11 mouse cellular contexts compared by ENCODE assay signal in genomic region chr11:35395376-35395775, GRCm38 (mm10).
DNase-seq lines count a peak whose midpoint lies in the region; ATAC-seq lines count a peak whose summit lies in the region.
"Had no signal": no experiment of that assay in that cellular context is flagged by ENCODE, and none has a peak within 500 bp of the region (broad histone marks: within the 10 kb centered on the region; RNA-seq: fewer than 3 reads in every experiment).

No protein-coding gene starts in this region.

- peaks cover 24% of the 10 kb centered on the region for H3K27me3 ChIP-seq in heart, embryonic 13.5 days (replicated peaks)
- H3K27me3 ChIP-seq in kidney, embryonic 15.5 days: no peaks in the 10 kb centered on the region
- H3K27me3 ChIP-seq: hindbrain, embryonic 12.5 days; limb, embryonic 12.5 days had no signal

- no peaks in the 10 kb centered on the region for H3K36me3 ChIP-seq in heart, embryonic 13.5 days
- no peaks in the 10 kb centered on the region for H3K36me3 ChIP-seq in kidney, embryonic 15.5 days
- H3K36me3 ChIP-seq: forebrain, embryonic 12.5 days; hindbrain, embryonic 12.5 days; limb, embryonic 12.5 days had no signal

- no peak overlapping the region for H3K9ac ChIP-seq in heart, embryonic 13.5 days
- H3K9ac ChIP-seq in kidney, embryonic 15.5 days: no peak overlapping the region
- H3K9ac ChIP-seq: forebrain, embryonic 12.5 days; hindbrain, embryonic 12.5 days; limb, embryonic 12.5 days had no signal

- intact Hi-C loops in left cerebral cortex, postnatal 36 days (cut with DNase I): loop anchor here (2.0 kb wide), 1 partner anchor 53 kb away; no protein-coding TSS in a partner anchor

- no peaks in the 10 kb centered on the region for H3K9me3 ChIP-seq in heart, embryonic 13.5 days
- H3K9me3 ChIP-seq in kidney, embryonic 15.5 days (replicated peaks): no peaks in the 10 kb centered on the region
- H3K9me3 ChIP-seq: forebrain, embryonic 12.5 days; hindbrain, embryonic 12.5 days; limb, embryonic 12.5 days had no signal

- peak; percentile 34; the same call in 1 of the 2 replicates for ATAC-seq in heart, embryonic 13.5 days (ENCODE audit: extremely low read depth, insufficient number of reproducible peaks, low FRiP score, low TSS enrichment)
- ATAC-seq in kidney, embryonic 15.5 days (replicated peaks; ENCODE audit: low FRiP score): no peak; the same call in 1 of the 2 replicates

- no peak overlapping the region for H3K4me2 ChIP-seq in heart, embryonic 13.5 days
- H3K4me2 ChIP-seq in kidney, embryonic 15.5 days: no peak overlapping the region
- H3K4me2 ChIP-seq: forebrain, embryonic 12.5 days; hindbrain, embryonic 12.5 days; limb, embryonic 12.5 days had no signal

- peaks cover 36% of the 10 kb centered on the region for H3K4me1 ChIP-seq in heart, embryonic 13.5 days
- peaks cover 18% of the 10 kb centered on the region for H3K4me1 ChIP-seq in kidney, embryonic 15.5 days
- H3K4me1 ChIP-seq: hindbrain, embryonic 12.5 days had no signal

- peak; percentile 49 for DNase-seq in ovary, postnatal 36 days (ENCODE audit: low spot score)
- no peak for DNase-seq in ovary, postnatal 10 days (ENCODE audit: low spot score)
- peak; percentile 51 for DNase-seq in lung, postnatal 36 days
- no peak for DNase-seq in cerebellum, adult 9-11 months
- no peak for DNase-seq in adrenal gland, postnatal 25 days
- DNase-seq in left cerebral cortex, postnatal 36 days (ENCODE audit: low spot score in 2 of 2): no peak

- no peak overlapping the region for H3K4me3 ChIP-seq in heart, embryonic 13.5 days
- no peak overlapping the region for H3K4me3 ChIP-seq in kidney, embryonic 15.5 days (replicated peaks)
- H3K4me3 ChIP-seq: forebrain, embryonic 12.5 days; hindbrain, embryonic 12.5 days; limb, embryonic 12.5 days had no signal

- H3K27ac ChIP-seq in heart, embryonic 13.5 days (replicated peaks): peak overlapping the region; percentile 66; the same call in 1 of the 2 replicates
- H3K27ac ChIP-seq in kidney, embryonic 15.5 days: 0 out of 2 replicates have a peak overlapping the region, but pooled peaks have one; percentile 18
- H3K27ac ChIP-seq: forebrain, embryonic 12.5 days; hindbrain, embryonic 12.5 days; limb, embryonic 12.5 days had no signal

- 17% methylated on average over 8 of the region's 8 CpGs for WGBS in heart, embryonic 13.5 days
- 34% methylated on average over 8 of the region's 8 CpGs for WGBS in kidney, embryonic 15.5 days

Comparison
In these comparisons a context has a peak if more than half of its experiments do, and no peak if none do; other contexts are left out.
1. DNase-seq: peak in ovary, postnatal 36 days (single experiment) and lung, postnatal 36 days (single experiment); none in ovary, postnatal 10 days (single experiment), cerebellum, adult 9-11 months (single experiment), adrenal gland, postnatal 25 days (single experiment) and left cerebral cortex, postnatal 36 days (0 of 2).